Mouse (Mus musculus) layer of hippocampus, adult 9-10 months (tissue): Measurements from ENCODE around the gene Mmp14.

ENCODE experiments used
- DNase-seq: peaks from one replicate; pipeline ENCODE4 v3.0.0; 2022; ENCODE audit warnings: low spot score

The Mmp14 gene

DNA sequence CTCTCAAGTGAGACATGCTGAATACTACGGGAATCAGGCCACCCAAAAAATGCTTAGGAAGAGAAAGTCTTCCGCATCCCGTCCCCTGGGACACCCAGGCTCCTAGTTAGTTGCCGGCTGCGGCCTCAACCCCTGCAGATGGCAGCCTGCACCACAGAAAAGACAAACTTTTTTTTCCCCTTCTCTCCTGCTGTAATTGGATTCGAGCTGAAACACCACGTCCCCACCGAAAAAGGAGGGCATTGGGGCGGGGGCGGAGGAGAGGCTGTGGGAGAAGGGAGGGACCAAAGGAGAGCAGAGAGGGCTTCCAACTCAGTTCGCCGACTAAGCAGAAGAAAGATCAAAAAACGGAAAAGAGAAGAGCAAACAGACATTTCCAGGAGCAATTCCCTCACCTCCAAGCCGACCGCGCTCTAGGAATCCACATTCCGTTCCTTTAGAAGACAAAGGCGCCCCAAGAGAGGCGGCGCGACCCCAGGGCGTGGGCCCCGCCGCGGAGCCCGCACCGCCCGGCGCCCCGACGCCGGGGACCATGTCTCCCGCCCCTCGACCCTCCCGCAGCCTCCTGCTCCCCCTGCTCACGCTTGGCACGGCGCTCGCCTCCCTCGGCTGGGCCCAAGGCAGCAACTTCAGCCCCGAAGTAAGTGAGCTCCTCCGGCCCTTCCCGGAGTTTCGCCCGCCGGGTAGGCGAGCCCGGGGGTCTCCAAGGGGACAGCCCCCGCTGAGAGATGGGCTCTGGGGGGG is at the start of gene Mmp14:
Gene Mmp14, plus strand, starts transcription at position 279 of the 744 bp plus-strand sequence.
- DNase-seq = no peak

DNA sequence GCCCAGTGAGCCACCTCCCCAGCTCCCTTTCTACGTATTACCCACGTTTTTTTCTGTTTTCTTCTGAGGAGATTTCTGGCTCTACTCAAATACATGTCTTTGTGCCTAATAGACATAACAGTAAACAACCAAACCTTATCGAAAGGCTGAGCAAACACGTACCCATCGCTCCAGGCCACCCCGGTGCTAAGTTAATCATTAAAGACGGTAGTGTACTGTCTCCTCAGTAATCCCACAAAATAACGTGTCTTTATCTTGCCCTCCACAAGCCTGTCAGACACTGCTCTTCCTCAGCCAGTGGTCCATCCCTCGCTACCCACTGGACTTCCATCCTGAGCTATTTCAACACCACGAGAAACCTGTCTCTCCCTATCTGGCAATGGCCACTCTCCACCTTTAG is 49.6 kb upstream of the Mmp14 start:
- no peak for DNase-seq

DNA sequence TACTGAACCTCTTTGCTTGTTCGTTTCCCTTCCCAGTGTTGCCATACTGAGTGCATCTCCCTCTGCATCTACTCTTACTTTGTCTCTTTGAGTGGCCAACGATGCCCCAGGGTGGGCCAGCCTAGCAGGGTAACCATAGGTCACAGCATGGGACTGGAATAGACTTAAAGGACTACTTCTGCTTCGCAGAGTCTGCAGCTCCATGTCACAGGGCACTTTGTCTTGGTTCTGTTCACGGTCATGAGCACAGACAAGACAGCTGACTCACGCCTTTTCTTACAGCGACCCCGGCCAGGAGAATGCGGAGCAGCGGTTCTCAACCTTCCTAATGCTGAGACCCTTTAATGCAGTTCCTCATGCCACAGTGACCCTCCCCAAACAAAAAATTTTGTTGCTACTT is 48.8 kb upstream of the Mmp14 start:
- no peak for DNase-seq

DNA sequence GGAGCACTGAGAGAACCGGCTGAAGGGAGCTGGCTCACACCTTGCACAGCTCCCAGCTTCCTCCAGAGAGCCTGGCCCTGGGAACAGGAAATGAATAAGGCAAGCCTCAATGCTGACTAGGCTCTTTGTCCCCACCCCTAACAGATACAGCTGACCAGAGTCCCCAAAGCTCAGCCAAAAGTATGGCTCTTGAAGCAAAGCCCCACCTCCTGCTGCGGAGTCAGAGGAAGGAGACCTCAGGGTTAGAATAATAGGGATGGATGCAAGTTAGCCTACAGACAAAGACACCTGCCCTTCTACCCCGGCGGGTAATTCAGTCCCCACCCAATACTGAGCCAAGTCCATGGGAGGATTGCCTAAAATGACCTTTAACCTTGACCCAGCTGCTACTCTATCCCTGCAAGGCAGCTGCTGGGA is 48.0 kb upstream of the Mmp14 start:
- DNase-seq = no peak

DNA sequence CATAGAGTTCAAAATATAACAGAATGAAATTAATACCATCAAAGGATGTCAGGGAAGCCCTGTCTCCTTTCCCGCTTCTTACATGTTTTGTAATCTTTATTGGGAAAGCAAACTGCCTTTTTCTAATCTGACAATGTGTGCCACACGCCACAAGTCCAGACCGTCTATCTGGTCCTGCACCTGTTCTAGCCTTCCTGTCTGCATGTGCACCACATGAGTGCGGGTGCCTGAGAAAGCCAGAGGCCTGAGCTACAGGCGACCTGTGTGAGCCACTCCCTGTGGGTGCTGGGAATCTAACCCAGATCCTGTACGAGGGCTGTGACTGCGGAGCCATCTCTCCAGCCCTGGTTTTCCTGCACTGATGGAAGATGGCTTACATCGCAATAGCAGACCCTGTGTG is 47.0 kb upstream of the Mmp14 start:
- DNase-seq = no peak

DNA sequence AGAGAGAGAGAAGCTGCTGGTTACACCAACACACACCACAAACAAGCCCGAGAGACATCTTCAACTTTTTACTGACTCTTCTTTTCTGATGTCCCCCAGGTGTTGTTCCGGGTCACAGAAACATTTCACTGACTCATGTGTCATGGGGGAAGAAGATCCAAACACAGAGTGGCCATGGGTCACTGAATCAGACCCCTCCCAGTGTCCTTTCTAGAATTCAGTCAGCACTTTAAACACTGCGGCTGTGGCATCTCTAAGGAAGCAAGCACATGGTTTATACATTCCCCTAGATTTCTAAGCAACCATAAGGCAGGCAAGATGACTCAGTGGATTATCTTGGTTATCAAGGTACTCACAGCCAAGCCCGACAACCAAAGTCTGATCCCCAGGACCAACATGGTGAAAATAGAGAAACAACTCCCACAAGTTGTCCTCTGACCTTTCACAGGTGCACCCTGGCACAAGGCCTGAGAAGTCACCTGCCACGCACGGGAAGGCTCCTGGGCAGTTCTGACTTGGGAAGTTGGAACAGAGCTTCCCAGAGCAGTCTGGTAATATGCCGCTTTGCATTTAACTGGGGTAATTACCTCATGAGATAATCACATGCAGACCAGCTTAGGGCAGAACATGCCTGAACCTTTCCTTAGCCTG is 45.3 kb upstream of the Mmp14 start:
- DNase-seq = no peak

DNA sequence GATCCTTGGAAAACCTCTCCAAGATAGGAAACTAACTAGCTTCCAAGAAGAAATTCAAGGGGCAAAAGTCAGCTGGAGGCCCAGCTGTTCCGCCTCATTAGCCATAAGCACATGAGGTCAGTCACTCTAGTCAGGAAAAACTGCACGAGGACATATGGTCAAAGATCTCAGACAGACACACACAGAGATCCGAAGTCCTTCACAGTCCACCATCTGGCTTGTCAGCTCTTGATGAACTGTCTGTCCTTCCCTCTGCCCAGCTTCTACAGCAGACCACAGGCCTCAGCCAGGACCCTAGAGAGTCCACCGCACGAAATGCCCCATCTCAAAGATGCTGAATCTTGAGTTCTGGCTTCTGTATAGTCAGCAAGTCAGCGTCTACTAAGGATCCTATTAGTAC is 43.9 kb upstream of the Mmp14 start:
- no peak for DNase-seq

DNA sequence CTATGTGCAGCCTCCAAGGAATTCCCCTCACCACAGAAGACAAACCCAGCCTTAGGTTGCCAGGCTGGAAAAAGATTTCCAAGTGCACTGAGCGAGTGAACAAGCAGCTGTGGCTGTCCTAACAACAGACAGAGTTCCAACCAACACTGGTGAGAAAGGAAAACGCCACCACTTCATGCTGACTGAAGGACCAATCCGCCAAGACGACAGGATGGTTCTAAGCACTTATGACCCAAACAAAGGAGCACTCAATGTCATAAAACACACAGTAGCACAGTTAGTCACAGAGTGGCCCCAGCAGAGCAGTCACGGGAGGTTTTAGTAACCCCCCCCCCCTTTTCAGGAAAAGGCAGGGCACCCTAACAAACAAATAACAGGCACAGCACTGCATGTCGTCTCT is 40.6 kb upstream of the Mmp14 start:
- no peak for DNase-seq

DNA sequence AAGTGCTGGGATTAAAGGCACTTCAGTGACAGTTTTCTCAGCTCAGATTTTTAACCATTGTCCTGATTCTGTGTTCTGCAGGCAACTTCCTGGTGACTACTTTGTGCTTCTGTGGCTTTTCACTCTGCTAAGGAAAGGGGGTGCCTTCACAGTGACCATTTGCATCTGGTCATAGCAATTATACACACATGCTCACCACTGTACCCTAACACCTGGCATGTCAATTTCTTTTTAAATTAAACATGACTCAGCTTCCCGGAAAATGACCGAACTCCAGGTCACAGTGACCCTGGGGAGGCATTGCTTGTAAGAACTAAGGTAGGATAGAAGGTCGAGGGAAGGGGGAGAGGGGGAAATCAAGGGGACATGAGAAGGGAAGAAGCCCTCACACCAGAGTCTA is 37.6 kb upstream of the Mmp14 start:
- no peak for DNase-seq

DNA sequence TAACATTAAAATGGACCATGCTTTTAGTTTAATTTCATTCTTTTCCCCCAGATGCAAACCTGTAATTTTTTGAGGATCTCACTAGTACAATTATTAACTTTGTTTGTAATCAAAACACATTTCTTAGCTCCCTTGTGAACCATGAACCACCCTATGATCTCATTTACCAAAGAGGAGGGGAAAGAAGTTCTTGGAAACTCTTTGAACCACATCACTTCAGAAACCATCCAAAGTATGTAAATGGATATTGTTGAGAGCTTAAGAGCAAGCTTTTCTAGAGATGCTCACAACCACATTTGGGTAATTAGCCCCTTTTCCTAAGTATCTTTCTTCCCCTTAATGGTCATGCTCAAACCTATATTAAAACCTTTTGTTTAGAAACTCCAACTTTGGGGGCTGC is 37.1 kb upstream of the Mmp14 start:
- DNase-seq = no peak

DNA sequence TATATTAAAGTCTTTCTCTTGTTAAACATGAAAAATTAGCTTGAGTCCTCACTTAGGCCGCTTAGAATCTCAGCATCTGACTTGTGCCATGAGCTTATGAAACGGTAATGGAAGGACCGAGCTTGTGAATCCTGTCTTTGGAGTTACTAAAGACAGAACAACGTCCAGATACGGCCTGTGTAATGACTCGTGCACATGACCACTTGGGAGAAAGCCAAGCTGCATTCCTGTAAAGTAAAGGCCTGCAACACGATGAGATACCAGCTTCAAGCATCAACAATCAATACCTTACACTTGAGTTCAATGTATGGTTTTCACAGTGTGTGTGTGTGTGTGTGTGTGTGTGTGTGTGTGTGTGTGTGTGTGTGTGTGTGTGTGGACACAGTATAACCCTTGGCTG is 34.7 kb upstream of the Mmp14 start:
- no peak for DNase-seq

DNA sequence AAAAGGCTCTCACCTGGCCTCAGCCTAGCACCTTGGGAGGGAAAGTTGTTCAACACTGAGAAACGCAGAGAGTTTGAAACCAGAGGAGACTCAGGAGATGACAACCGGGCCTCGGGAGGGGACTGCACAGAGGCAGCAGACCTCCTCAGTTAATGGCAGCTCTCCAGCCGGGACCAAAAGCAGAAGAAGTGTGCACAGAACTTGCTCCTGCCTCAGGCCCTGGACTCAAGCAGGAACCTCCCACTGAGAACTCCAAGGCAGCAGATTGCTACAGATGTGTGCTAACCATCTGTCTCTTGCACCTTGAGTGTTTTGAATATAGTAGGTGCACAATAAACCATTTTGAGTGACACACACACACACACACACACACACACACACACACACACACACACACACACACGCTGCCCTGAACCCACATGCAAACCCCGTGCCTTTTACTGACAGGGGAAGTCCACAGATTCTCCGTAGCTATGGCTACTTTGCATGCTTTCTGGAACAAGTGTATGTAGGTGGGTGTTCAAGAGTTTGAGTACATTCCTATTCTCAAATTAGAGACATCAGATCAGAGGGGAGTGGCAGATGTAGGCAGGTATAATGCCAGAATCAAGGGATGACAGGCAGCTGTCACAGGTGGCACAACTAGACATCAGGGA is 33.4 kb upstream of the Mmp14 start:
- DNase-seq = no peak

DNA sequence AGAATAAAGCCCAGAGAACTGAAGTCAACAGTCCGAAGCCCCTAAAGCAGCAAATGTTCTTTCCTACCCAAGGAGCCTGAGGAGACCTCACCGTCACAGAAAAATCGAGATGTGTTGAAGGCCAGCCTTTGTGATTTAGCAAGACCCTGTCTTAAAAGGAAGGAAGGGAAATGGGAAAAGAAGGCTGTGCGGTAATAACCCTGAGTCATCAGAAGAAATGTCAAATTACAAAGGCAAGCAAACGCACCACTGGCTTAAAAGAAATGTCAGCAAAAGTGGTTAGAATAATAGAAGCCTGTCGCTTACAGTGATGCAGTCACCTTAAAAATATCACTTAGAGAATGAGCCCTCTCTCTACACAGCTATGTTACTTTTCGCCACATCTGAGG is 32.9 kb upstream of the Mmp14 start:
- no peak for DNase-seq

DNA sequence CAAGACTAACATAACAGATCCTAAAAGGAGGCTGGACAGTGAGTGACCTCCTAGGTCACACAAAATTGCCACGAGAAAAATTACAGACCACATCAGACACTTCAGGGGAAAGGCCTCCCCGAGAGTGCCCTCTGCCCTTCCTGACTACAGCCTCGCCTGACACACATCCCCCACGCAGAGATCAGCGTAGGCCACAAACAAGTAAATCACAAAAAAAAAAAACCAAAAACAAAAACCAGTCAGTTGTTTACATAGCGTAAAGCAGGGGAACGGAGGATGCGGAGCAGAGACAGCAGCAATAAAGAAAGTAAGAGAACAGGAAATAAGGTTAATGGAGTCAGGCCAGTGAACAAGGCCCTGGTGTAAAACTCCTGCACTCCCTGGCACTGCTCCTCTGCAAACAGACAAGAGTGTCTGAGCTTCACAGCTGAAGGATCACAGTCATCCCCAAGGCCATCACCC is 32.5 kb upstream of the Mmp14 start:
- no peak for DNase-seq

DNA sequence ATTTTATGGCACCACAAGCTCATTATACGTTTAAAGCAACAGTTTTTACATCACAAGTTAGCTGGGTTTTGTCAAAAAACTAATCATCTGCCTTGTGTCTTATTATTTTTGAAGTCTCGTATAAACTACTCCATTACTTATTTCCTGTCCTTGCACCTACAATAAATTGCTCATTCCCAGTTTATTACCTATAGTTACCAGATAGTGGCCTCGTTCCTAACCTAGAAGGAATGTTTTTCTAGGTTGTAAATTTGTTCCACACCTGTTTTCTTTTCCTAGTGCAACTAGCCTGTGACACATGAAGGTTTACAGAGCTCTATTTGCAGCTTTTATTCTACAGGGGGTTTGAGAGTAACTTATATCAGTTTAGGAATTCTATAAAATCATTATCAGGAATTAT is 29.7 kb upstream of the Mmp14 start:
- no peak for DNase-seq

DNA sequence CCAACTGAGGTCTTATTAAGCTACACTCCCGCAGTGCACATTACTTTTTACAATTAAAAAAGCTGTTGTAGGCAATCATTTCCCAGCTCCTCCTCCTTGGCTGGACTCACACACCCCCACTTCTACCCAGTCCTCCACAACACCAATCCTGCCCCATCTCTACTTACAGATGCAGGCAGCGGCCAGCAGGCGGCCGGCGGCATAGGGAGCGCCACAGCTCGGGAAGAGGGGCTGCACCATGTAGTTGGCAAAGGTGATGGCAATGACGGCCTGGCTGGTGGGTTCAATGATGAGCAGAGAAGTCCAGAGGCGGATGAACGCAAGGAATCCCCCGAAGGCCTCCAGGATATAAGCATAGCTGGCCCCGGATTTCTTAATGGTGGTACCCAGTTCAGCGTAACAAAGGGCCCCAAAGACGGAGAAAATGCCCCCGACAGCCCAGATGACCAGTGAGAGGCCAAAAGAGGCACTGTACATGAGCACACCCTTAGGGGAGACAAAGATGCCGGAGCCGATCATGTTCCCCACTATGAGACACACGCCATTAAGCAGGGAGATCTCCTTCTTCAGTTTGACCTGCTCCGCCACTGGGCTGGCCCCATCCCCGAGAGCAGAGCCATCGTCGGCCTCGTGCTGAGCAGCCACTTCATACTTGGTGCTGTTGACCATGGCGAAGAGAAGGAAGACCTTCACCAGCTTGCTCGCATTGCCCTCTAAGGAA is 22.9 kb upstream of the Mmp14 start:
- no peak for DNase-seq

DNA sequence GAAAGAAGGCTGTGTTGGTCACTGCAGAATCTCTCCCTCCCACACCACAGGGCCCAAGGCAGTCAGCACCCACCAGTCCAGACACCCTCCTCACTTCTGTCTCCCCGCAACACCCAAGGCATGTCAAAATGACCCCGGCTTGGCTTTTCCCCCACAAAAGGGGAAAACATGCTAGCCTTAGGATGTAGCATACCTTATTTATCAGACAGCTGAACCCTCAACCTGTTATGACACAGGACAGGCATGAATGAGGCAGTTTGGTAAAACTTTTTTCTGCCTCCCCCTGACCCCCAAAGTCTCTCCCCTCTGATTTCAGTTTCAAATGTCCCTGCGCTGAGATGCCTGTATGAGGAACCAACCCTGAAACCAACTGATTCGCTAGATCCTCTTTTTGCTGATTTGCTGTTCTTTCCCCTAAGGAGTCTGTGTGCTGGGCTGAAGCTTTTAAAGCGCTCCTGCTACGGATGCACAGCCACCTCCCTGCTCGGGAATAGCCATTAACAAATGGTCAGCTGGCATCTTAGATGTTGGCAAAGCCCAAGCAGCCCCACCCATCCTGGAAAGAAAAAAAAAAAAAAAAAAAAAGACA is 22.3 kb upstream of the Mmp14 start:
- DNase-seq = no peak

DNA sequence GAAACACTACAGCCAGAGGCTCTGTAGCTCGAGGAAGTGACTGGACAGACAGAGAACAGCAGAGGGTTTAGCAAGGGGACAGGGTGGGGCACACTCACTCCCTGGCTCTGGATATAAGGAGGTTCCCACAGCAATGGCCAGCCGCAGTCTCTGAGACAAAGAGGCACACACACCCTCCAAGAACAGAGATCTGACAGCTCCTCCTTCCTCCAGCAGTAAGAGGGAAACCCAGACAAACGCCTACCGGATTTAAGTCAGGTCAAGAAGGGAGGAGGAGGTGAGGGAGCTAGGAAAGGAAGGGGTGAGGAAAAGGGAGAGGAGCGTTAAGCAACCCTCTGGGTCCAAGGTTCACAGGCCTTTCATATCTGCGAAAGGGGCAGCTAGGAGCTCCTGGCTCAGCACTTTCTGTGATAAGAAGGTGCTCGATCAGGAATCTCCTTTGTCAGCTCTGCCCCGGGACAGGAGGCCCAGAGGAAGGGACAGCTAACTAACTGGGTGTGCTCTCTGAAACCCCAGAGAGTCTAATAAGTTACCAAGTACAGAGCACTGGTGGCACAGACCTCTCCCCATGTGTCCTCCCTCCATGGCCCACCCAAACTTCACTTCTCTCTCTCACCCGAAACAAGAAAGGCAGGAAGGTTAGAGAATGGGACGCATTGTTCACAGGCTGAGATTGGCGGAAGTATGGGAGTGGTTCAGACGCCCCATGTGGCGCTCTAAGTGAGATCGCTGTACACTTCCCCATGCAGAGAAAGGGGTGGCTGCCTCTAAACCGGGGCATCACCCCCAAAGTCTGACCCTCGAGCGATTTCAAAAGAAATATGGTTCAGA is 21.2 kb upstream of the Mmp14 start:
- no peak for DNase-seq

DNA sequence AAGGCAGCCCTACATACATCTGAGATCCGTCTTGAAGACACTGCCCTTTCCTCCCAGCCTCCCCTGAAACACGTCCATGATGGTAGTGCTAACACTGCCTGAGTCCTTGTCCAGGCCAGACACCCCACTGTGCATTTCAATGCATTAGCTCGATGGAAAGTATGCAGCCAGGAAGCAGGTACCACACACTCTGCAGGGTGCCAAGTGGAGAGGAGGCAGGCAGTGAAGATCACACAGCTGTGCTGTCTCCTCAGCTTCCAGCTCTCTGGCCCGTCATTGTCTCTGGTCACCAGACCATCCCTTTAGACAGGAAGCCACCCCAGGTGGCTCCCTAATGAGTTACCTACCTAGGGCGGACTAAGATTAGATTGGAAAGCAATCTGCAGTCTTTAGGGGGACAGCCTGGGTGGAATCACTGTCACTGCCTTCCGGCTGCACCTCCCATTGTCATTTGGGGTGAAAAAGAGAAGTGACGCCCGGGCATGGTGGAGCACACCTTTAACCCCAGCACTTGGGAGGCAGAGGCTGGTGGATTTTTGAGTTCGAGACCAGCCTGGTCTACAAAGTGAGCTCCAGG is 19.3 kb upstream of the Mmp14 start:
- DNase-seq = no peak

DNA sequence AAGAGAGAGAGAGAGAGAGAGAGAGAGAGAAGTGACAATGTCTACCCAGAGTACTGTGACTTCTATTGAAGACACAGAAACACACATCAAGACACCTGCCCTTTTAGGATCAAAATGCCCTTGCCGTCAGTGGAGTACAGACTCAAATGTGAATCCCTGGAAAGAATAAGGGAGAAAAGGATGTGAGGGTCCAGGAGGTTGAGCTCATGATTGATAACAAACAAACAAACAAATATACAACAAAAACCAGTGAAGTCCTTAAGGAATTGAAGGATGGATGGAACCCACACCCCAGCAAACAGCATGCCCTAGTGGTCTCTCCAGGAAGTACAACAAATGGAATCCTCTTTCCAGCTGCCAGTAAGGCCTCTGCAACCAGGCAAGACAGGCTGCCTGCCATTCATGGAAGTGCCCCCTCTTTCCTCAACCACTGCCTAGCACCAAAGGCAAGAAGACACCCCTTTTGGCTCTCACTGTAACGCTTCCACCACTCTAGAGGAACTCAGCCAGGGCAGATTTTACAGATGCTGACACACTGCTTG is 18.7 kb upstream of the Mmp14 start:
- no peak for DNase-seq
